Mouse (Mus musculus): Measurements from ENCODE around the gene Tmem132c. TPM values are rescaled to one million over a fixed set of nuclear protein-coding genes. Genes with fewer than 3 reads are reported as not detected.

Tmem132c gene
- polyA plus RNA-seq, 1 experiment from 2014 or later, result 4.8 TPM

DNA sequence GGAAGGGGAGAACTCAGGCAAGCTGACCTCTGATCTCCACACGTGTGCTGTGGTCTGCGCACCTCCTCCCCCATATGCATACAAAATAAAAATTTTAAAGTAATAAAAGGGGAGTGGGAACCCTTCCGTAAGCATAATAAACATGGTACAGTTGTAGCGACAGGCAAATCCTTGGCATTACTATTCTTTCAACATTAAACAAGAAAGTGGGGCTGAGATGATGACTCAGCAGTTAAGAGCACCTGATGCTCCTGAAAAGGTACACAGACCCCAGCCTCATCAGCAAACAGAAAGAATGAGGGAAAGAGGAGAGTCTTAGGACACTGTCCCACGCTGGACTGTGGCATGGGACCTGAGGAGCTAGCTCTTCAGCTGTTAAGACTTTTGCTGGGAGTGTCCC lies 361.4 kb downstream of the Tmem132c start:
- peaks cover 23% of the 10 kb centered on the region for H3K36me3 ChIP-seq (ENCODE audit: control insufficient read depth, insufficient read depth)
- no peak for ATAC-seq
- no peaks in the 10 kb centered on the region for H3K4me1 ChIP-seq (replicated peaks; ENCODE audit: control insufficient read depth, insufficient read depth, low read length)
- no peak overlapping the region for H3K4me3 ChIP-seq (replicated peaks; ENCODE audit: low read length)
- H3K9ac ChIP-seq (replicated peaks; ENCODE audit: low read depth, low read length), result no peak overlapping the region
- 96% methylated on average over 5 of the region's 5 CpGs for WGBS
- H3K4me2 ChIP-seq (ENCODE audit: low read length), result no peak overlapping the region
- no peaks in the 10 kb centered on the region for H3K27me3 ChIP-seq (replicated peaks; ENCODE audit: control insufficient read depth, insufficient read depth, low read length)
- H3K9me3 ChIP-seq (ENCODE audit: control insufficient read depth, low read length), result no peaks in the 10 kb centered on the region
- no peak overlapping the region for H3K27ac ChIP-seq (ENCODE audit: low read length)

GRCm38 (mm10) chr5:127607507-127607906 lies 365.9 kb downstream of the Tmem132c start:
- WGBS, result 92% methylated on average over 2 of the region's 2 CpGs
- peaks cover 13% of the 10 kb centered on the region for H3K36me3 ChIP-seq (ENCODE audit: control insufficient read depth, insufficient read depth)
- no peak overlapping the region for H3K9ac ChIP-seq (replicated peaks; ENCODE audit: low read depth, low read length)
- peaks cover 12% of the 10 kb centered on the region for H3K4me1 ChIP-seq (replicated peaks; ENCODE audit: control insufficient read depth, insufficient read depth, low read length)
- no peak for ATAC-seq
- H3K4me3 ChIP-seq (replicated peaks; ENCODE audit: low read length), result no peak overlapping the region
- H3K27ac ChIP-seq (ENCODE audit: low read length), result no peak overlapping the region
- H3K9me3 ChIP-seq (ENCODE audit: control insufficient read depth, low read length), result no peaks in the 10 kb centered on the region
- H3K4me2 ChIP-seq (ENCODE audit: low read length), result no peak overlapping the region
- no peaks in the 10 kb centered on the region for H3K27me3 ChIP-seq (replicated peaks; ENCODE audit: control insufficient read depth, insufficient read depth, low read length)

DNA sequence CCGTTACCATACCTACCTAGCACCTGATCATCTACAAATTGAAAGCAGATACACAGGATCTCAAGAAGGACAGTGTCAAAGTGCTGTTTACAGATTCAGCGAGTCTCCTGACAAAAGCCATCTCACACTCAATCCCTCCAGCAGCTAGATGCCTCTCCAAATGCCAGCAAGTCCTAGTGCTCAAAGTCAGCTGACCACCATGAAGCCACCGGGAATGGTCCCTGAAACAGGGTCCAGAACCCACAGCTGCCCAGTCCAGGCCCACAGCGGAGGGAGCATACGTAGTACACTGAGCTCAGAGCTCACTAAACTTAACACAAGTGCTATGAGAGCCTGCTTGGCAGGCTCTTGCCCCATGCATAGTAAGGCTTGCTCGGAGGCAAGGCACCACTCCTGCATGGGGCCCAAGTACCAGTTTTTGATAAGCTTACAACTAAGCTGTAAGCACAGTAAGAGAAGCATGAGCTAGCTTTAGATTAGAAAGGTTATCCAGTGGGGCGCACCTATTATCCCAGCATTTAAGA lies 367.6 kb downstream of the Tmem132c start:
- Histone ChIP-seq H3K27me3 (replicated peaks; ENCODE audit: control insufficient read depth, insufficient read depth, low read length) (no peaks in the 10 kb centered on the region), H3K9me3 (ENCODE audit: control insufficient read depth, low read length) (no peaks in the 10 kb centered on the region), H3K27ac (ENCODE audit: low read length) (no peak overlapping the region), H3K4me2 (ENCODE audit: low read length) (no peak overlapping the region), H3K36me3 (ENCODE audit: control insufficient read depth, insufficient read depth) (peaks cover 7% of the 10 kb centered on the region), H3K4me1 (replicated peaks; ENCODE audit: control insufficient read depth, insufficient read depth, low read length) (peaks cover 21% of the 10 kb centered on the region), H3K4me3 (replicated peaks; ENCODE audit: low read length) (no peak overlapping the region), H3K9ac (replicated peaks; ENCODE audit: low read depth, low read length) (no peak overlapping the region)
- ATAC-seq, result no peak
- 88% methylated on average over 7 of the region's 7 CpGs for WGBS

DNA sequence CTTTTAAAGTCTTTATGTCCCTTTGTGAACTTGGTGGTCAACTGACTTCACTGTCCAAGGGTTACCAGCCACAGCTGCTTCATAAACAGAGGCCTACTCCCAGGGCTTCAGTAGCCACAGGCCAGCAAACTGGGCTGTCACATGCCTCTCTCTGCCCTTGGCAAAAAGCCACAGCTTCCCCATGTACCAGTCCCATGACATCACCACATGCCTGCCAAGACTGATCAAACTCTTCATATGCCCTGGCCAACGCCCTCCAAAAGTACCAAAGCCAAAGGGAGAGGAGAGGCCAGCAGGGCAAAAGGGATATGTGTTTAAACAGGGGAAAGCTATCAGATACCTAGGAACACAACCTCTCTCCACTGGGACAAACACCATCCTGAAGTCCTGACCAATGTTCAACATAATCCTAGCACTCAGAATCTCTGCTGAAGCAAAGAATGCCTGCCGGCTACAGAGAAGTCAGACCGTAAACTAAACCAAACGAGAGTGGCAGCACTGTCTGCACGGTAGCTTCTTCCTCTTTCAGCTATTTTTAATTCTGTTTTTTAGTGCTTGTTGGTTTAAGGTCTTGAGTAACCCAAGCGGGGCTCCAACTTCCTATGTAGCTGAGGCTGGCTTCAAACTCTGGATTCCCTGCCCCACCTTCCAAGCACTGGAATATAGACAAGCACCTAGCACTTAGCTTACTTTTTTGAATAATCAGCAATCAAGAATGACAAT lies 369.3 kb downstream of the Tmem132c start:
- no peak for ATAC-seq
- WGBS, result 79% methylated on average over 6 of the region's 6 CpGs
- Histone ChIP-seq H3K27ac (ENCODE audit: low read length) (no peak overlapping the region), H3K9ac (replicated peaks; ENCODE audit: low read depth, low read length) (no peak overlapping the region), H3K9me3 (ENCODE audit: control insufficient read depth, low read length) (no peaks in the 10 kb centered on the region), H3K36me3 (ENCODE audit: control insufficient read depth, insufficient read depth) (peaks cover 6% of the 10 kb centered on the region), H3K4me3 (replicated peaks; ENCODE audit: low read length) (no peak overlapping the region), H3K27me3 (replicated peaks; ENCODE audit: control insufficient read depth, insufficient read depth, low read length) (no peaks in the 10 kb centered on the region), H3K4me1 (replicated peaks; ENCODE audit: control insufficient read depth, insufficient read depth, low read length) (peaks cover 38% of the 10 kb centered on the region), H3K4me2 (ENCODE audit: low read length) (no peak overlapping the region)

DNA sequence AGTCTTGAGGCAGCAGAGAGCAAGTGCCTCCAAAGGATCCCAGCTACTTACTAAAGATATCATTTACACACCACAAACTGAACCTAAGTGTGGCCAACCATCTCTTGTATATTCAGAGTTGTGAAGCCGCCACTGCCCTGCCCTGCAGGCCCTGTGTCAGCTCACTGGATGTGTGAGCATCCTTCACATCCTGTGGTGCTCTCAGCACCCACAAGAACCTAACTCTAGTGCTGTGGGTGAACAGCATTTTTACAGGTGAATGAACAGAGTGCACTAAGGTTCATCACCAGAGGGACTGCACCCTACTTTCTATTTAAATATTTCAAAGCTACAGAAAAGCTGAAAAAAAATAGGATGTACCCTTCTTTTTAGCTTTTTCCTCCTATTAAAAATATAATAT lies 370.3 kb downstream of the Tmem132c start:
- WGBS, result 84% methylated on average over 1 of the region's 1 CpGs
- Histone ChIP-seq H3K9me3 (ENCODE audit: control insufficient read depth, low read length) (no peaks in the 10 kb centered on the region), H3K9ac (replicated peaks; ENCODE audit: low read depth, low read length) (no peak overlapping the region), H3K4me1 (replicated peaks; ENCODE audit: control insufficient read depth, insufficient read depth, low read length) (peaks cover 42% of the 10 kb centered on the region), H3K36me3 (ENCODE audit: control insufficient read depth, insufficient read depth) (peaks cover 4% of the 10 kb centered on the region), H3K4me3 (replicated peaks; ENCODE audit: low read length) (no peak overlapping the region), H3K27ac (ENCODE audit: low read length) (no peak overlapping the region), H3K4me2 (ENCODE audit: low read length) (no peak overlapping the region), H3K27me3 (replicated peaks; ENCODE audit: control insufficient read depth, insufficient read depth, low read length) (no peaks in the 10 kb centered on the region)
- ATAC-seq, result no peak

GRCm38 (mm10) chr5:127612397-127612796 lies 370.8 kb downstream of the Tmem132c start:
- Histone ChIP-seq H3K4me3 (replicated peaks; ENCODE audit: low read length) (no peak overlapping the region), H3K27ac (ENCODE audit: low read length) (no peak overlapping the region), H3K4me1 (replicated peaks; ENCODE audit: control insufficient read depth, insufficient read depth, low read length) (peaks cover 42% of the 10 kb centered on the region), H3K36me3 (ENCODE audit: control insufficient read depth, insufficient read depth) (peaks cover 4% of the 10 kb centered on the region; the same call in 1 of the 2 replicates), H3K27me3 (replicated peaks; ENCODE audit: control insufficient read depth, insufficient read depth, low read length) (no peaks in the 10 kb centered on the region), H3K4me2 (ENCODE audit: low read length) (no peak overlapping the region), H3K9ac (replicated peaks; ENCODE audit: low read depth, low read length) (no peak overlapping the region), H3K9me3 (ENCODE audit: control insufficient read depth, low read length) (no peaks in the 10 kb centered on the region)
- 95% methylated on average over 6 of the region's 6 CpGs for WGBS
- ATAC-seq, result no peak
